23 mouse cellular contexts compared by ENCODE assay signal in the genomic region with DNA sequence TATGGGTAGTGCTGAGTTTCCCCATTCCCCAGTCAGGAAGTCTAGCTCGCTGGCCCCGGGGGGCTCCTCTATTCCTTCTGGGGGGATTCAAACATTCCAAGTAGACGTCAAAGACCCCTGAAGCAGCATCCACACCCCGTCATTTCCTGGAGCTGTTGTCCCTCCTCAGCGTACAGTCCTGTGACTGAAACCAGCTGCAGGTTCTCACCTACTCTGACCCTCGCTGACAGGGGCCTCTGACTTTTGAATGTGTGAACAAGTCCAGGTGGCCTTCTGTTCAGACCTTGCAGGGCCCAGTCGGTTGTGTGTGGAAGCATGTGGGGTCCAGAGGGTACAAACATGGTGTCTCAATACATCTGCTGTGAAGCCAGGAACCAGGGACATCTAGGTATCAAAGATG. TPM values are rescaled to one million over a fixed set of nuclear protein-coding genes. Genes with fewer than 3 reads are reported as not detected.
DNase-seq lines count a peak whose midpoint lies in the region; ATAC-seq and TF ChIP-seq lines count a peak whose summit lies in the region.
"Had no signal": no experiment of that assay in that cellular context is flagged by ENCODE, and none has a peak within 500 bp of the region (broad histone marks: within the 10 kb centered on the region; RNA-seq: fewer than 3 reads in every experiment).

No protein-coding gene starts in this region.

- H3K36me3 ChIP-seq in heart, embryonic 13.5 days = no peaks in the 10 kb centered on the region
- no peaks in the 10 kb centered on the region for H3K36me3 ChIP-seq in heart, adult 2 months (ENCODE audit: control insufficient read depth, insufficient read depth, low read length)
- no peaks in the 10 kb centered on the region for H3K36me3 ChIP-seq in liver, embryonic 11.5 days (ENCODE audit: control insufficient read depth, insufficient read depth, low read length)
- no peaks in the 10 kb centered on the region for H3K36me3 ChIP-seq in liver, postnatal 0 days (replicated peaks; ENCODE audit: insufficient read depth, low read length)
- H3K36me3 ChIP-seq: embryonic facial prominence, embryonic 15.5 days; hindbrain, embryonic 12.5 days; kidney, embryonic 15.5 days; limb, embryonic 15.5 days; midbrain, embryonic 15.5 days; neural tube, embryonic 13.5 days had no signal

- no peaks in the 10 kb centered on the region for H3K27me3 ChIP-seq in heart, embryonic 13.5 days (replicated peaks)
- H3K27me3 ChIP-seq in heart, adult 2 months (ENCODE audit: control insufficient read depth, insufficient read depth, low read length) = no peaks in the 10 kb centered on the region
- H3K27me3 ChIP-seq in liver, embryonic 11.5 days (replicated peaks; ENCODE audit: control insufficient read depth, insufficient read depth, low read length) = no peaks in the 10 kb centered on the region
- no peaks in the 10 kb centered on the region for H3K27me3 ChIP-seq in liver, postnatal 0 days (ENCODE audit: insufficient read depth, low read length)
- H3K27me3 ChIP-seq: embryonic facial prominence, embryonic 15.5 days; hindbrain, embryonic 12.5 days; kidney, embryonic 15.5 days; limb, embryonic 15.5 days; midbrain, embryonic 15.5 days; neural tube, embryonic 13.5 days had no signal

- 0 out of 2 replicates have a peak overlapping the region, but pooled peaks have one; percentile 15 for H3K27ac ChIP-seq in heart, embryonic 13.5 days (replicated peaks)
- H3K27ac ChIP-seq in heart, adult 2 months = no peak overlapping the region
- H3K27ac ChIP-seq in liver, embryonic 11.5 days (ENCODE audit: low read depth, low read length) = peak overlapping the region; percentile 91
- H3K27ac ChIP-seq in liver, postnatal 0 days (ENCODE audit: low read depth) = peak overlapping the region; percentile 84
- H3K27ac ChIP-seq: embryonic facial prominence, embryonic 15.5 days; gastrocnemius, adult 2 months; hindbrain, embryonic 12.5 days; kidney, embryonic 15.5 days; limb, embryonic 15.5 days; midbrain, embryonic 15.5 days; neural tube, embryonic 13.5 days had no signal

- 58% methylated on average over 7 of the region's 7 CpGs for WGBS in heart, embryonic 13.5 days
- WGBS in heart, adult 2 months = 62% methylated on average over 7 of the region's 7 CpGs
- 76% methylated on average over 7 of the region's 7 CpGs for WGBS in liver, embryonic 11.5 days
- WGBS in liver, postnatal 0 days (ENCODE audit: insufficient replicate concordance) = 80% methylated on average over 7 of the region's 7 CpGs

- DNase-seq in heart, adult 2 months = no peak
- DNase-seq in induced T-regulatory cell, adult 2 months (ENCODE audit: low read depth) = peak; percentile 41
- no peak for DNase-seq in liver, embryonic 11.5 days (ENCODE audit: low spot score)
- no peak for DNase-seq in liver, postnatal 0 days
- no peak for DNase-seq in kidney, adult 18-20 months
- no peak for DNase-seq in cerebellum, postnatal 4 days (ENCODE audit: low spot score in 2 of 2)
- DNase-seq in layer of hippocampus, adult 9-10 months (ENCODE audit: low spot score) = no peak
- DNase-seq: adrenal gland, postnatal 10 days; B cell, adult 2 months; cerebellum, adult 18-20 months; cerebellum, postnatal 36 days; gastrocnemius, adult 2 months; kidney, postnatal 36 days; lung, postnatal 4 days; right cerebral cortex, adult 18-20 months; right cerebral cortex, postnatal 4 days had no signal

- intact Hi-C loops in heart, adult 2 months (cut with DNase I) = loop anchor here (5.0 kb wide), 2 partner anchors 144 to 269 kb away; no protein-coding TSS in a partner anchor

- no peak overlapping the region for H3K9ac ChIP-seq in heart, embryonic 13.5 days
- H3K9ac ChIP-seq in heart, adult 2 months (ENCODE audit: low read depth, low read length) = no peak overlapping the region
- peak overlapping the region; percentile 32 for H3K9ac ChIP-seq in liver, embryonic 11.5 days (ENCODE audit: low read depth, low read length)
- H3K9ac ChIP-seq in liver, postnatal 0 days (replicated peaks) = no peak overlapping the region
- H3K9ac ChIP-seq: embryonic facial prominence, embryonic 15.5 days; hindbrain, embryonic 12.5 days; limb, embryonic 15.5 days; midbrain, embryonic 15.5 days; neural tube, embryonic 13.5 days had no signal

- no peak for ATAC-seq in heart, embryonic 13.5 days (ENCODE audit: extremely low read depth, insufficient number of reproducible peaks, low FRiP score, low TSS enrichment)
- ATAC-seq in liver, embryonic 11.5 days (replicated peaks; ENCODE audit: low FRiP score) = no peak
- ATAC-seq in liver, postnatal 0 days = no peak
- ATAC-seq: midbrain, embryonic 15.5 days had no signal

- H3K4me3 ChIP-seq in heart, embryonic 13.5 days = no peak overlapping the region
- H3K4me3 ChIP-seq in heart, adult 2 months = no peak overlapping the region
- H3K4me3 ChIP-seq in liver, embryonic 11.5 days (ENCODE audit: low read depth, low read length) = no peak overlapping the region
- H3K4me3 ChIP-seq in liver, postnatal 0 days (ENCODE audit: low read depth, low read length) = no peak overlapping the region
- H3K4me3 ChIP-seq: embryonic facial prominence, embryonic 15.5 days; gastrocnemius, adult 2 months; hindbrain, embryonic 12.5 days; kidney, embryonic 15.5 days; limb, embryonic 15.5 days; midbrain, embryonic 15.5 days; neural tube, embryonic 13.5 days had no signal

- TF ChIP-seq CTCF in heart, adult 2 months (IDR thresholded peaks at IDR 0.05) = no peak
- TF ChIP-seq CTCF in liver, postnatal 0 days (IDR thresholded peaks at IDR 0.05; ENCODE audit: low read depth) = no peak

- no peaks in the 10 kb centered on the region for H3K79me2 ChIP-seq in heart, adult 2 months (replicated peaks; ENCODE audit: control insufficient read depth, insufficient read depth, low read length)

- no peaks in the 10 kb centered on the region for H3K9me3 ChIP-seq in heart, embryonic 13.5 days
- H3K9me3 ChIP-seq in liver, embryonic 11.5 days (ENCODE audit: control insufficient read depth, low read length) = no peaks in the 10 kb centered on the region
- H3K9me3 ChIP-seq in liver, postnatal 0 days (ENCODE audit: low read length) = no peaks in the 10 kb centered on the region
- H3K9me3 ChIP-seq: embryonic facial prominence, embryonic 15.5 days; hindbrain, embryonic 12.5 days; kidney, embryonic 15.5 days; limb, embryonic 15.5 days; midbrain, embryonic 15.5 days; neural tube, embryonic 13.5 days had no signal

- H3K4me2 ChIP-seq in heart, embryonic 13.5 days = no peak overlapping the region
- H3K4me2 ChIP-seq in liver, embryonic 11.5 days = peak overlapping the region; percentile 8; the same call in 1 of the 2 replicates
- no peak overlapping the region for H3K4me2 ChIP-seq in liver, postnatal 0 days (ENCODE audit: low read depth, low read length)
- H3K4me2 ChIP-seq: embryonic facial prominence, embryonic 15.5 days; hindbrain, embryonic 12.5 days; kidney, embryonic 15.5 days; limb, embryonic 15.5 days; midbrain, embryonic 15.5 days; neural tube, embryonic 13.5 days had no signal

- no peak for TF ChIP-seq POLR2A in heart, adult 2 months (IDR thresholded peaks at IDR 0.05; ENCODE audit: insufficient read depth, low read depth, low read length)

- H3K4me1 ChIP-seq in heart, embryonic 13.5 days = peaks cover 32% of the 10 kb centered on the region
- H3K4me1 ChIP-seq in heart, adult 2 months (ENCODE audit: control insufficient read depth, insufficient read depth, low read length) = no peaks in the 10 kb centered on the region
- peaks cover 42% of the 10 kb centered on the region for H3K4me1 ChIP-seq in liver, embryonic 11.5 days (replicated peaks; ENCODE audit: control insufficient read depth, insufficient read depth, low read length)
- H3K4me1 ChIP-seq in liver, postnatal 0 days (ENCODE audit: insufficient read depth) = peaks cover 54% of the 10 kb centered on the region
- H3K4me1 ChIP-seq: embryonic facial prominence, embryonic 15.5 days; hindbrain, embryonic 12.5 days; limb, embryonic 15.5 days; midbrain, embryonic 15.5 days; neural tube, embryonic 13.5 days had no signal

- TF ChIP-seq EP300 in heart, adult 2 months (IDR thresholded peaks at IDR 0.05; ENCODE audit: insufficient read depth, low read depth, low read length) = no peak
- no peak for TF ChIP-seq EP300 in liver, postnatal 0 days (IDR thresholded peaks at IDR 0.05; ENCODE audit: low read depth)

RNA-seq across cellular contexts. Expression of a gene that starts 55.2 kb away (rescaled TPM):
- 11.7 and 12.8 TPM in 2 replicates for polyA plus RNA-seq in heart, embryonic 13.5 days (2015; fragmentation: Nextera tagmentation; extraction: Ambion mirVana)
- 10 to 100 TPM; 57.4 to 63.4 TPM for total RNA-seq in heart, adult 2 months (2021)
- 26.5 and 35.7 TPM in 2 replicates for polyA plus RNA-seq in heart, adult 2 months (2012; rRNA removed)
- polyA plus RNA-seq in liver, embryonic 11.5 days (2014; fragmentation: Nextera tagmentation; extraction: Ambion mirVana) = 37.2 and 43.0 TPM in 2 replicates
- 10.8 and 11.0 TPM in 2 replicates for polyA plus RNA-seq in liver, postnatal 0 days (2015; fragmentation: Nextera tagmentation; extraction: Ambion mirVana)
